Mouse (Mus musculus) lung, adult 2 months (tissue): ENCODE measurements at regions not wholly inside any gene's neighbourhood (a gene's known extent, or its start where the extent isn't known, plus 50 kb on each side); places are given as distances from the start of the nearest gene placed in this dataset.

Source experiments
- CTCF ChIP-seq: fragments of 200-500 bp; IDR thresholded peaks from 2 replicates; pipeline ENCODE4 v1.5.1; 2011; ENCODE audit warnings: mild to moderate bottlenecking, low read length, control low read depth; ENCODE audit not compliant: insufficient read depth
- POLR2A ChIP-seq: fragments of 200-500 bp; IDR thresholded peaks from 2 replicates; pipeline ENCODE4 v1.6.1; 2011; ENCODE audit warnings: low read depth, mild to moderate bottlenecking, control low read depth, low read length, borderline replicate concordance; ENCODE audit errors: extremely low read depth

DNA sequence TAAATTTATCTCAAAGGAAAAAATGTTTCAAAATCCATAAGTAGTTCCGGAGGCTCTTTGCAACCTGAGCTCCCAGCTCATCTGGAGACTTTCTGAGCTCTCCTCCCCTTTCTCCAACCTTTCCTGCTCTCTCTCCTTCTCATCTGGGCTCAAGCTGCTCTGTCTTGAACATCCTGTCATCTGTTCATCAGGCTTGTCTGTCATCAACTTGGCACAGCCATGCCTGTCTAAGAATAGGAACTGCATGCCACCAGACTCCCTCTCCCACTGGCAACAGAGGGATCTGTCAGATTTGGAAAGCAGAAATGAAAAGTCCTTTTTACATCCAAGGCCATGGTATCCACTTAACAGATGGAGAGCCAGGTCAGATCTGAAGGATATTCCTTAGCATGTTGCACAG is 115.3 kb upstream of the Cachd1 start:
- TF ChIP-seq CTCF (no peak), POLR2A (no peak)
